Mouse (Mus musculus): ENCODE results near the gene Cacna1e.

GRCm38 (mm10) chr1:154705882-154706565, 178.3 kb downstream of the Cacna1e start:
- TF ChIP-seq CTCF (IDR thresholded peaks at IDR 0.05; ENCODE audit: low read depth, low read length) (no peak), POLR2A (IDR thresholded peaks at IDR 0.05; ENCODE audit: borderline replicate concordance, low read depth, low read length) (no peak)

Measured in bone marrow macrophage, adult 2 months (primary cell).